Mouse (Mus musculus) hematopoietic stem cell, adult 5-6 weeks (primary cell): ENCODE results near the gene Edc3. TPM values are rescaled to one million over a fixed set of nuclear protein-coding genes. Genes with fewer than 3 reads are reported as not detected.

Source experiments
- ATAC-seq, 2 experiments: fragments of 125-278 bp in 1 of 2; replicated peaks in 1 of 2; 2 replicates each; pipeline ENCODE4 v1.8.0; 2016 to 2017; ENCODE audit warnings: inconsistent platforms in 2 of 2, mild to moderate bottlenecking in 2 of 2, moderate number of reproducible peaks in 2 of 2, low read depth in 1 of 2, moderate TSS enrichment in 1 of 2; ENCODE audit not compliant: low FRiP score in 2 of 2, poor library complexity in 2 of 2, severe bottlenecking in 2 of 2, insufficient read depth in 1 of 2, low TSS enrichment in 1 of 2
- total RNA-seq: library from RNA; stranded (forward); fragments of 172-1452, 232-1000 nt; gene quantifications from 2 replicates; pipeline ENCODE4 v1.2.3, GENCODE M21; 2017

Edc3 gene
- total RNA-seq, 1 experiment from 2014 or later = 5.4 TPM

DNA sequence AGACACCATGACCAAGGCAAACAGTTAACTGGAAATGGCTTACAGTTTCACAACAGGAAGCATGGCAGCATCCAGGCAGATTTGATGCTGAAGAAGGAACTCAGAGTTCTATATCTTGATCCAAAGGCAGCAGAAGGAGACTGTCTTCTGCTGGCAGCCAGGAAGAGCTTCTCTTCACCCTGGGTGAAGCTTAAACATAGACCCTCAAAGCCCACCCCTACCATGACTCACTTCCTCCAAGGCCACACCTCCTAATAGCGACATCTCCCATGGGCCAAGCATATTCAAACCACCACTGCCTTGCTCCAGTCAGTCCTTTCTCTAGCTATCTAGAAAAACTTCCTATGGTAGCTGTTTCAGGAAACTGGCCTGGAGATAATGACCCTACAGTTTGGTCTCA is 38.7 kb downstream of the Edc3 start:
- ATAC-seq = no peak

DNA sequence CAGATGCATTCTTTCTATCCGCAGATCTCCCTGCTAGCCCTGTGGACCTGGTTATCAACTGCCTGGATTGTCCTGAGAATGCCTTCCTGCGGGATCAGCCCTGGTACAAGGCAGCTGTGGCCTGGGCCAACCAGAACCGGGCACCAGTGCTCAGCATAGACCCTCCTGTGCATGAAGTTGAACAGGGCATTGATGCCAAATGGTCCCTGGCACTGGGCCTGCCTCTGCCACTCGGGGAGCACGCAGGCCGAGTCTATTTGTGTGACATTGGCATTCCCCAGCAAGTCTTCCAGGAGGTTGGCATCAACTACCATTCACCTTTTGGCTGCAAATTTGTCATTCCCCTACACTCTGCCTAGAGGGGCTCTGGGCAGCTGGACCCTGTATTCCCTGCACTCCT is 39.8 kb downstream of the Edc3 start:
- ATAC-seq = no peak

DNA sequence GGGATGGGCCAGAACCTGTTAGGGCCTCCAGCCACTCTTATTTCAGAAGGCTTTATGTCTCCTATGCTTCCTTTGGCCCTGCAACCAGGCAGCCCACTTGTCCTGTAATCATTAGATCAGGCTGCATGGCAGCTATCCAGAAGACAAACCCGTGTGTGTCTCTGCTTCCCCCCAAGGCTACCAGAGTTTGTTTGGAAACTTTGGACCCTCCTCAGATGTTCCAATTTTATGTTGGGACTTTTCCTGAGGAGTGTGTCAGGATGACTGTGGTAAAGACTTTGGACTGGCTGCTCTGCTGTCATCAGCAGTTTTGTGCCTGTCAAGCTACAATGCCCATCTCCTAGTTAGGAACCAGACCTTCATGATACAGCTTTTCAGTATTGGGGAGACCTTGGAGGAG is 40.5 kb downstream of the Edc3 start:
- ATAC-seq = no peak

DNA sequence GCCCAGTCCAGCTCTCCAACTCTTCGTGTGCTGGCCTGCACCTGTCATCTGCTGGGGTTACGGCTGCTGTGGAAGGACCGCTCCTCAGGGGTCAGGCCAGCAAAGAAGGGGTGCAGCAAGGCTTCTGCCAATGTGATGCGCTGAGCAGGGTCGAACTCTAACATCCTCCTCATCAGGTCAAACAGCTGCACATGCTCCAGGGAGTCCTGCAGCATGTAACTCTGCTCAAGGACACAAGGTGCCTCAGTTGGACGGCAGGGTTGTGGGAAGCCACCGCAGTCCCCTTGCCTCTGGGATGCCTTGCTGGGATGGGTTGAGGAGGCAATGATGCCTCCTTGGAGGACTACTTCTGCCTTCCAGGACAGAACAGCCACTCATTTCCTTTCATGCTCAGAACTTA is 42.6 kb downstream of the Edc3 start:
- no peak for ATAC-seq

DNA sequence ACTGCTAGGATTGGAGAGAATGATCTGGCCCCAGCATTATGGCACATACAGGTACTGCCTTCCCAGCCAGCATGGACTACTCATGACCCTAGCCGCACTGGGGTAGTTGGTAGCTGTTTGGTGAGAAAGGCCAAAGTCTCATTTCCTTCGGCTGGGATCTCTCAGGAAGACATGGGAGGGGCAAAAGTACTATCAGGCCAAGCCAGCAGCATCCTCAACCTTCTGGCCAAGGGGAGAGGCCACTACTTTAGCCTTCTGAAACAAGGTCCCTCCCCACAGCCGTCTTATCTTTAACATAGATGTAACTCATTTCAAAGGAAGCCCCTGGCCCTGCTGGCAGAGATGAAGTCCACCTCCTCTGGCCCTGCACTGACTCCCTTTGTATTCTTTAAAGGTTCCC is 49.2 kb downstream of the Edc3 start:
- ATAC-seq = no peak

DNA sequence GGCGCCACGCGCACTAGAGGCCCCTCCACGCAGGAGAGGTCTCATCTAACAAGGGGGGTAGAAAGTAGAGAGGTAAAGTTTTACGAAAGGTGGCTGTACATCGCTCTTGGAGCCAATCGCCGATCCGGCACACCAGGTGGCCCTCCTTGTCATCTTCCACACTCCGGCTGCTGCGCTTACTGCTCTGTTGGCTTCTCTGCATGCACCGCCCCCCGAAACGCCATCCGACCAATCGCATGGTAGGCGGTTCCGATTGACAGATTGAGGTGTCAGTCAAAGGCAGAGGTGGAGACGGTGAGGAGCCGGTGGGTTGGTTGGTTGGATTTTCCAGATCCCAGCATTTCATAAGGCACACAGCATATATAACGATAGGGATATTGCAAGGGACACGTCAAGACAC is 50.2 kb downstream of the Edc3 start:
- no peak for ATAC-seq

DNA sequence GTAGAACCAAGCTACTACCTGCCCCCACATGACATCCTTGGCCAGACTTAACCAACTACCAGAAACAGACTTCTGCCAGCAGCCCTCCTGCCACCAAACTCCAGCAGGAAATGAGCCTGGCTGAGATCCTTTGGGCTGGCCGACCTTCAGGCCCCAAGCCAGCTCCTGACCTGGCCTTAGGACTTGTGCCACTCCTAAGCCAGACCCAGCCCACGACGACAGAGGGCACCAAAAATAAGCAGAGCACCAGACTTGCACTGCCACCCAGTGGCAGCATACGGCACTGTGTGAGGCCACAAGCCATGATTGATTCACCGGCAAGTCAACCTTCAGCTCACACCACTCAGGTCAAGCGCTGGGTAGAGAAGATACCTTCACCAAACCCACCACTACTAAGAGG is 50.9 kb downstream of the Edc3 start:
- peak; percentile 63 to 76 for ATAC-seq

DNA sequence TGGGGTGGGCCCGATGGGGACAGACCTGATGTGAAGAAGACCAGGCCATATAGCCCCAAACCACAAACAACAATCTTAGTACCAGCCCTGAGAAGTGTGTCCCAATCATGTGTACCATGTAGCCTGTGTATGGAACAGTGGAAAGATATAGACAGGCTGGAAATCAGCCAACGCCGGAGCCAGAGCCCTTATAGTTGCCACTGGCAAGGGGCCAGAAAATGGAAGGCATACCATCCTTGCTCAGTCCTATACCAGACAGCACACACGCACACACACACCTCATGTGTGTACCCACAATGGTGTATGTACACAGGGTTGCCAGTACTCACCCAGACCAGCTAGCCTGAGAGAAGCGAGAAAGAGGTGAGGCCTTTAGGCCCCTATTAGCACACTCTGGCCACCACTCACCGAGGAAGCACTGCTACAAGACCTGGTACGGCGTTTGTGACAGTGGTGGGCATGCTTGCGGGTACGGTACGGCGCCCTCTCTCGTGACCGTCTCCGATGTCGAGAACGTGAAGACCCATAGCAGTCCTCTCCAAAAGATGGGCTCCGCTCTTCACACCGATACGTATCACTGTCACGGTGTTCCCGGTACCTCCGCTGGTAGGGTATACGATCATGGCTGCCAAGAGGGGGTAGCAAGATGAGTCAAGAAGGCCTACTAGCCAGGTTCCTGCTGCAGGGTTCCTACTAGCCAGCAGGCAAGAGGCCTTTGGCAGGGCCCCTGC is 52.2 kb downstream of the Edc3 start:
- ATAC-seq = no peak

DNA sequence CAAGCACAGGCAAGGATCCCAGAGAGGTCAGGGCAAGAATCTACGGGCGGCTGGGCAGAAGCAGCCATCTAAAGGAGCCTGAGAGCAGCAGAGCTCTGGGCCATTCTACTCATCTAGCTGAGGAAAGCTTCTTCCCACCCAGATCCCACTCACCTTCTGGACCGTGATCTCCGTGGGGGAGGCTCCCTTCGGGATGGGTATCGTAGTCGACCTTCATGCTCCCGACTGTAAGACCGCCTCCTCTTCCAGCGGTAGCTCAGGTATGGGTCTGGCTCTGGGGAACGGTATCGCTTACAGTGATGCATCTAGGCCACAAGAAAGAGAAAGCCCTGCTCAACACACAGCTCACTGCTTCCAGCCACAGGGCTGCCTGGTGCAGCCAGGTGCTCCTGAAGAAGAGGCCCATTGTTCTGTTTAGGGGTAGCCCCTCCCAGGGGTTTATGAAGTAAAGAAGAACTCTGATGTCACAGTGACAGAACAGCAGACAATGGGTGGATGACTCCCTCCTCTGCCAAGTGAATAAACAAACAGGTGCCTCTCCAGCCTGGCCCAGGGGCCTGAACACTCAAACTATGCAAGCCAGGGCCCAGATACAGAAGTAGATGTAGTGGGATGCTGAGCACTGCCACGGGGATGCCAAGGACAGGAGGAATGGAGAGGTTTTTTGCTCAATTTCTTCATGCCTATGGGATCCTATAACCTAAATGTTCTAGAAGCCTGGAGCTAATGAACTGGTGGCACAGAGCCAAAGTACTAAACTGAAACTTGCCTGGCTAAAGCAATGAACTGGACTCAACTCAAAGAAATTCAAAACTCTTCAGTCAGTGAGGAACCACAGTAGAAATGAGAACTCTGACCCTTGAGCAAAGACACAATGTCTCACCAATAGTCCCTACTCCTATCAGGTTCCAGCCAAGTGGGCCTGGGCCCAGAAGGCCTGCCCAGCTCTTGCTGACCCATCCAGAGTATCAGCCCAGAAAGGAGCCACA is 53.5 kb downstream of the Edc3 start:
- ATAC-seq = no peak

DNA sequence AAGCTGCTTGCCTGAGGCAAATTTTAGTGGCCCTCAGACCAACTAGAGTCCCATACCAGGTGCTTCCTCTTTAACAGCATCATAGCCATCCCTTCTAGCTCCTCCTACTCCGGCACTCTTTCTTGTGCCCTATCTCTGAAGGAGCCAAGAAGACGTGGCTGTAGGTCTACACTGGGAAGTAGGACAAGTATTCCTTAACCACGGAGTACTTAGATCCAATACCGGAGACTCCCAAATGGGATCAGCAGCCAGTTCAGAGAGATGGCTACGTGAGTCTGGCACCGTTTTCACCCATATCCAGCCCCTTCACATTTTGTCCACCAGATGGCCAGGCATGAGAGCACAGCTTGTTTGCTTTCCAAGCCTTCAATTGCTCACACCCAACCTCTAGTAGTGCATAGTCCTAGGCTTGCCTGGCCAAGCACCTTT is 54.2 kb downstream of the Edc3 start:
- peak; percentile 24 to 29; a peak in 1 of 4 replicates for ATAC-seq

DNA sequence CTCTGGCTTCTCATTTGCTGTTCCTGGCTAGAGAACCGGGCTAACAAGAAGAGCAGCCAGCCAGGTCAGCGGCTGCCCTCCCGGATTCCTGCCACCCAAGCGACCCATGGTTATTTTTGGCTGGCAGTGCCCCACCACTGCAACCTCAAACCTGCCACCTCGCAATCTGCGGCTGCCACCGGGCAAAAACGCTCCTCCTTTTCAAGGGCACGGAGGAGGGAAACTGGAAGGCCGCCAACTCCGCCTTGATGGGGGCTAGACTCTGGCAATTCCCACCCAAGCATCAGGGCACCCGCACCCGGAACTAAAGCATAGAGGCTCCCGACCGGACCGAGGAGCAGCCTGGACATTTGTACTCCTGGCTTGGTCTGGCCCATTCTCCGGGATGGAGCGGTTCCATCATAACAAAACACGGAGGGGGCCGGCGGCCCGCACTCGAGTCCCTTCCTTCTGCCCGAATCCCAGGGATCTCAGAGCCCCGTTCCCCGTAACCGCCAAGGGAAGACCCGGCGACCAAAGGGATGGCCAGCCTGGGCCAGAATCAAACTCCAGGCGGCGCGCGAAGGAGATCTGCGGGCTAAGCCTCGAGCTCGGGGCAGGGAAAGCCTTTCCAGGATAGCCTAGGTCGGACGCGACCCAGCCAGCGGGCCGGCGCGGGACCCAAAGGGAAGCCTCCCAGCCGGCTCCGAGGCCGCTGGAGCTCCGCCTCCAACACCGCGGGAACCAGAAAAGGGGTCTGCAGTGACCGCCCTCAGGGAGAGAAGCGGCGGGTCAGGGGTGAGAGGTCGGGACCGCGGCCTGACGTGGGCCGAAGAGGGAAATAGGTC is 56.0 kb downstream of the Edc3 start:
- ATAC-seq = peak in 1 of 2 experiments; percentile 19; a peak in 2 of 4 replicates

DNA sequence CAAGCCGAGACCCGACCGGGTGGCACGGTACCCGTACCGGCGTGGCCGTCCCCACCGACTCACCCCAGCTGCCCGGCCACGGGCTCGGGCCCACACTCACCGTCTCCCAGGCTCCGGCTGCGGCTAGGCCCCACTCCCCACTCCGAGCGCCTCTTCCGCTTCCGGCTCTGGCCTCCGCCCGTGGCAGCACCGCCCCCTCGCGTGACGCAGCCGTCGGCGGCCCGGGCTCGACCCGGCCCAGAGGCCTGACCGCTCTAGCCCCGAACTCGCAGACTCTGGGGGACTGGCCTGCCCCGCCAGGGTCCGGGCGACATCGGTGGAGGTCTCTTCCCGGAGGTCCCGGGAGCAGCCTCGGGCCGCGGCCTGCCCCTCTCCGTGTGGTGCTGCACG is 56.6 kb downstream of the Edc3 start:
- peak; percentile 64 to 76 for ATAC-seq

DNA sequence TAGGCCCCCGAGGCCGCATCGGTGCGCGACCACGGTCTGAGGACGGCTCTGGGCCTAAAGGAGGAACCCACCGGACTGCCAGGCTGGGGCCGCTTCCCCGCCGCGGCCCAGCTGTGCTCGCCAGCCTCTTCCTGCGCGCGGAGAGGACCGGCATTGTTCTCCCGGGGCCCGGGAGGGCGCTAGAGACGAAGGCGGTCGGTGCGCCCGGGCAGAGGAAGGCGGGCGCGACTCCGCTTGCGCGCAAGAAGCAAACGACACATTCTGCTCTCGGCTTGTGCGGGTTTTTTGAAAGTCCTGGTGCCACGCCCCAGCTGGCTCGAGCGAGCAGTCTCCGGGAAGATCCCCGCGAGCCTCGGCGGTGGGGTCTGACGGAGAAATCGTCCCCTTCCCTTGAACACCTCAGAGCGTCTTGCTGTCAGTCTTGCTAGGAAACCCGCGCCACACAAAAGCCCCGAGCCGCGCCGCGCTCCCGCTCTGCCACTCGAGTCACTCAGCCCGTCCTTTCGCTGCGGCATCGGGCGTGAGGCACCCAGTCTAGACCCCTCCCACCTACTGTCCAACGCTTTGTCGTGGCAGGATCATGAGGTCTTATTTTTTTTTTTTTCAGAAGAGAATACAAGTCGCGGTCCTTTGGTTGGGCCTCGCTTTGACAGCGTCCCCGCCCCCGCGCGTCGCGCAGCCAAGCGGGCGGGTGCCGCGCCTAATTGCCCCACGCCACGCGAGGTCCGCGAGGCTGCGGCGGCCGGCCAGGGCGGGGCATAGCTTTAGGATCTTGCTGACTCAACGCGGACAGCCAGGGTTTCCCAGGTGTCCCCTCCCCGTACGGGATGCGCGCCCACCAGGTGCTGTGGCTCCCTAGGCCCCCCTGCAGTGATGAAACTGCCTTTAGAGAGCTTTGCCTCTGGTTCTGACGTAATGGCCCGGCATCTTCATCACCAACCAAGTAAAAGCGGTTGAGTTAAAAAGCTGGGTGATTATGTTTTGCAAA is 57.3 kb downstream of the Edc3 start, which contains the start of gene Clk3:
TSS of gene Clk3 (minus strand) at position 497 of the 988 bp plus-strand sequence.
- ATAC-seq = peak; percentile 15 to 18; a peak in 3 of 4 replicates

DNA sequence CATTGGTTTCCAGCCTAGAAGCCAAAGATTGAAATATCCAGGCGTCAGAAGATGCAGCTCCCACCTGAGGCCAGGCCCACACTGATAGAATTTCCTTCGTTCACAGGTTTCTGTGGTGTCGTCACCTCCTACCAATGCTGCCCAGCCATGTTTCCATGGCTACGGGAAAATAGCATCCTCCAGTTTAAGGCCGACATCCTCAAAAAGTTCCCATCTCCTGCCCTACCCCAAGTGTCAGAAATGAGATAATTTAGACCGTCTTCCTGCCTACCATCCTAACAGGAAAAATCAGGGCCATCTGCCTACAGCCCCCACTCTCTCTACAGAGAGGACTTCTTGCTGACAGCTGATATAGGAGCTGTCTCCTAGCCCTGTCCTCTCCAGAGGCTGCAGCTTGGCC is 58.1 kb downstream of the Edc3 start:
- ATAC-seq = no peak

DNA sequence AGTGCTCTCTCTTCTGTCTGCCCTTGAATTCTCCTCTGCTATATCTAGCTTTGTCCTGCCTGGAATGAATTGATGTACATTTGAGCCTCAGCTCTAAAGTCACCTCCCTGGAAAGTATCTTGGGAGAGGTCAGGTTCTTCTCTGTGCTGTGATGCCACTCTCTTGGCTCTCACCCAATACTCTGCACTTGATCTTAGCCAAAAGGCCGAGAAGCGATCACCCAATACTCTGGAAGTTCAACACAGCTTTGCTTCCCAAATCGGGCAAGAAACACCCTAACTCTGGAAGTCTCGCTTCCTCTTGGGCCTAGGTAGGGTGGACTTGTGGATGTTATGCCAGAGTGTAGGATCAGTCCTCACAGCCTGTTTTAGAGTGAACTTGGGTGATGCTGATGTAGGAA is 58.9 kb downstream of the Edc3 start:
- ATAC-seq = no peak

DNA sequence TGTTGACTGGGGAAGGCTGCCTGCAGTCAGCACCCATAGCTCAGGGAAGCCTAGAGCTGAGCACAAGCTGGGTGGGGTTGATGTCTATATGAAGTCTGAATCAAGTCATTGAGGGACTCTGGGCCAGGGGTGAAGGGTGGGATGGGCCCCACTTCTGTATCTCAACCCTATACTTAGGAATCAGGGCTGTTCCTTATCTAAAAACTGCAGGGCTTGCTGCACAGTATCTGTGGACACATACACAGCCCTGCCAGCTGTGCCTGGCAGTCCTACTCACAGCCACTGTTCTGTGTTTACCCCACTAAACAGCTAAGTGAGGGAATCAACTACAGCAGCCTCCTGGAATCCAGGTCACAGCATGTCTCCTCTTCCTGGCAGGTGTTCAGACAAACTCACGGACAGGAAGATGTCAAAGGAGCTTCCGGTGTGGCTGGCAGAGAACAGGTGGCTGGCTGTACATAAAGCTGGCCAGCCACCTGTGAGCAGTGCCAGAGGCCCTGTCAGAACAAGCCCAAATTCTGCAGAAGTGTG is 61.3 kb downstream of the Edc3 start:
- ATAC-seq = no peak
